In the genomic region with DNA sequence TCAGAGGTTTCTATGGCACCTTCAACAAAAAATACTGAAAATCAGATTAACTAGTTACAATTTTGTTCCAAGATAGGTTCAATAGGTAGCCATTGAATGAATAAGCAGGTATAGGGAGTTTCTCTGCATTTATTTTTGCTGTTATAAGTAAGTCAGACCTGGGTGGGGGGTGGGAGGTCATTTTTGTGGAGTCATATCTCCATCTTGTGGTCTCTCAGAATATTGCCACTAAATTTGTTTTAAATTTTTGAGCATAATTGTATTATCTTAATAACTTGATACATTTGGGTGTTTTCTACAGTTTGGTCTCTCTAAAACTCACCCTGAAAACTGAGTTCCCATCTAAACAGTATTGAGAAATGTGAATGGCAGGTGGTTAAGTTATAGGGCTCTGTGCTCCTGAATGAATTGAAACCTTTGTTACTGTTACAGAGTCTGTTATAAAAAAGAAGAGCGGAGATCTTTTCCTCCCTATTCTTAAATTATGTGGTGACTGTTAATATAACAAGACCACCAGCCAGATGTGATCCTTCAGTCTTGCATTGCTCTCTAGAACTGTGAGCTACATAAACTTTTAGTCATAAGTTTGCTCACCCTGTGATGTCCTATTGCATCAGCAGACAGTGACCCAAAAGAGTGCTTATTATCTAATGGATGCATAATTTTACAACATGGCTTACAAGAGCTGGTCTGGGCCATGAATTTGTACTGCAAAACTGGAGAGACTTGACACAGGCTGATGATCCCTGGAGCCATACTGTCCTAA, we compare ENCODE assay signal across 15 mouse cellular contexts. TPM values are rescaled to one million over a fixed set of nuclear protein-coding genes. Genes with fewer than 3 reads are reported as not detected.
DNase-seq lines count a peak whose midpoint lies in the region; ATAC-seq and TF ChIP-seq lines count a peak whose summit lies in the region.
"Had no signal": no experiment of that assay in that cellular context is flagged by ENCODE, and none has a peak within 500 bp of the region (broad histone marks: within the 10 kb centered on the region; RNA-seq: fewer than 3 reads in every experiment).

No protein-coding gene starts in this region.

- peak; percentile 61 for ATAC-seq in inflammation-experienced regulatory T-cells, adult 6 months

- no peak overlapping the region for H3K4me3 ChIP-seq in layer of hippocampus, adult 2 months
- H3K4me3 ChIP-seq: erythroblast, embryonic 14.5 days; heart, embryonic 12.5 days; hindbrain, embryonic 10.5 days; liver, embryonic 15.5 days; megakaryocyte, embryonic 14.5 days had no signal

- peak; percentile 79 for TF ChIP-seq CTCF in layer of hippocampus, adult 2 months (conservative IDR thresholded peaks at IDR 0.05)

- no peak for DNase-seq in layer of hippocampus, adult 2 months (ENCODE audit: low spot score in 2 of 2)
- no peak for DNase-seq in layer of hippocampus, postnatal 14 days (ENCODE audit: low spot score in 2 of 2)
- peak; percentile 41 for DNase-seq in 3T3-L1 (ENCODE audit: low read depth, low spot score)
- peak; percentile 48 for DNase-seq in CD4-positive, CD25-positive, alpha-beta regulatory T cell, adult 2 months (ENCODE audit: low read depth, low spot score)
- no peak for DNase-seq in spleen, postnatal 36 days (ENCODE audit: low spot score in 2 of 2)
- no peak for DNase-seq in frontal cortex, adult 2 months (ENCODE audit: extremely low spot score in 1 of 2, low spot score in 1 of 2)
- DNase-seq: adrenal gland, postnatal 36 days; kidney, adult 9 months; right cerebral cortex, adult 18-20 months had no signal

- H3K27ac ChIP-seq in layer of hippocampus, adult 2 months: no peak overlapping the region
- H3K27ac ChIP-seq: hindbrain, embryonic 10.5 days; liver, embryonic 15.5 days had no signal

RNA-seq across cellular contexts. Expression of gene Naa50, which starts 9.6 kb away (rescaled TPM):
- total RNA-seq in layer of hippocampus, adult 2 months (2021): 10 to 100 TPM; 59.2 to 61.1 TPM
- total RNA-seq in layer of hippocampus, postnatal 14 days (2021): 10 to 100 TPM; 52.6 to 54.0 TPM
- 10 to 100 TPM; 22.5 to 49.0 (median 24.8) TPM for polyA plus RNA-seq in inflammation-experienced regulatory T-cells, adult 6 months (2017; shearing (Covaris generic))
- polyA plus RNA-seq in frontal cortex, adult 2 months (2012; rRNA removed): 26.5 and 27.5 TPM in 2 replicates

RNA-seq across cellular contexts. Expression of gene Atp6v1a, which starts 9.7 kb away (rescaled TPM):
- total RNA-seq in layer of hippocampus, adult 2 months (2021): 100 to 1,000 TPM; 535 to 581 TPM
- 100 to 1,000 TPM; 491 to 508 TPM for total RNA-seq in layer of hippocampus, postnatal 14 days (2021)
- polyA plus RNA-seq in inflammation-experienced regulatory T-cells, adult 6 months (2017; shearing (Covaris generic)): 10 to 100 TPM; 31.2 to 43.0 (median 36.4) TPM
- 201 and 231 TPM in 2 replicates for polyA plus RNA-seq in frontal cortex, adult 2 months (2012; rRNA removed)

RNA-seq across cellular contexts. Expression of gene Usf3, which starts 23.9 kb away (rescaled TPM):
- total RNA-seq in layer of hippocampus, adult 2 months (2021): 10 to 100 TPM; 41.4 to 43.0 TPM
- 10 to 100 TPM; 39.4 to 42.0 TPM for total RNA-seq in layer of hippocampus, postnatal 14 days (2021)
- 1 to 10 TPM; 3.2 to 6.5 (median 5.5) TPM for polyA plus RNA-seq in inflammation-experienced regulatory T-cells, adult 6 months (2017; shearing (Covaris generic))
- polyA plus RNA-seq in frontal cortex, adult 2 months (2012; rRNA removed): 14.0 and 14.9 TPM in 2 replicates

Comparison
In these comparisons a context has a peak if more than half of its experiments do, and no peak if none do; other contexts are left out.
1. DNase-seq: peak in 3T3-L1 (single experiment) and CD4-positive, CD25-positive, alpha-beta regulatory T cell, adult 2 months (single experiment); none in layer of hippocampus, adult 2 months (0 of 2), layer of hippocampus, postnatal 14 days (0 of 2), spleen, postnatal 36 days (0 of 2) and frontal cortex, adult 2 months (0 of 2).